Mouse (Mus musculus) olfactory bulb, adult 2 months (tissue): ENCODE measurements around the gene Pop5.

Source experiments
- CTCF ChIP-seq: fragments of 200-500 bp; IDR thresholded peaks from 2 replicates; pipeline ENCODE4 v1.5.1; 2012; ENCODE audit warnings: low read depth, mild to moderate bottlenecking, low read length, moderate library complexity; ENCODE audit not compliant: insufficient read depth
- POLR2A ChIP-seq: fragments of 200-500 bp; IDR thresholded peaks from 2 replicates; pipeline ENCODE4 v1.6.1; 2012; ENCODE audit warnings: mild to moderate bottlenecking, low read depth, low read length, moderate library complexity; ENCODE audit not compliant: insufficient read depth

DNA sequence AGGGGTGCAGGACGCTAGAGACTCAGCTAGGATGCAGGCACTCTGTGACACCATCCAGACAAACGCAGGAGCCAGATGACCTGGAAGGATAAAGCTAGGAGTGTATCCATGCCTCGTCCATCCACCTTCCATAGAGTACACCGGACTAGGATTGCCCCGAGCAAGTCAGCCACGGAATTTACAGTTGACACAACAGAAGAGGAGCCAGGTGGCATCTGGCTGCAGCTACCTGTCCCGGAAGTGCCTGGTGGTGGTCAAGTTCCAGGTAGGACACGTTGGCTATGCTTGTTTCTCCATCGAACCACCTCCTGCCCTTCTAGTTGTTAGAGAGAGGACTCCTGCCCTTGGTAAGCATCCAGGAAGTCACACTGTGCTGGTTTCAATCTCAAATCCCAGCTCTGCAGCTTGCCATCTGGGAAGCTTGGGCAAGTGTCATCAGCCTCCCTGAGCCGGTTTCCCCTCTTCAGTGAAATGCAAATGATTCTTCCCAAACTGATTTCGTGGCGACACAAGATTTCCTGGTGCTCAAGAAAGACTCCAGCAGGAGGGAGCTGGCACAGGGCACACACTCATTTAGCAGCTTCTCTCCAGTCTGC, 40.9 kb upstream of the Pop5 start:
- TF ChIP-seq CTCF (no peak), POLR2A (no peak)
